Mouse (Mus musculus) hindbrain, postnatal 0 days (tissue): ENCODE measurements around the gene Arhgap32. TPM values are rescaled to one million over a fixed set of nuclear protein-coding genes. Genes with fewer than 3 reads are reported as not detected.

Experiments used
- ATAC-seq: fragments of 200-750 bp; cut with Nextera tagmentation; 2 replicates; pipeline ENCODE4 v1.8.0; 2017; ENCODE audit warnings: mild to moderate bottlenecking, moderate TSS enrichment, moderate library complexity
- DNase-seq: peaks from one replicate; pipeline ENCODE4 v3.0.0-alpha.2; 2015; ENCODE audit warnings: low spot score
- H3K27ac ChIP-seq: fragments of 300-500 bp; sonication (generic); 2 replicates; pipeline ENCODE4 v1.5.1; 2014; ENCODE audit warnings: mild to moderate bottlenecking
- H3K27me3 ChIP-seq: fragments of 300-500 bp; sonication (generic); 2 replicates; pipeline ENCODE4 v1.6.1; 2014; ENCODE audit warnings: low read length, mixed read lengths; ENCODE audit not compliant: insufficient read depth
- H3K36me3 ChIP-seq: fragments of 300-500 bp; sonication (generic); 2 replicates; pipeline ENCODE4 v1.6.1; 2014; ENCODE audit warnings: low read length, mixed read lengths; ENCODE audit not compliant: insufficient read depth
- H3K4me1 ChIP-seq: fragments of 300-500 bp; sonication (generic); 2 replicates; pipeline ENCODE4 v1.6.1; 2014; ENCODE audit warnings: antibody characterized with exemption, low read length, mixed read lengths; ENCODE audit not compliant: insufficient read depth
- H3K4me2 ChIP-seq: fragments of 300-500 bp; sonication (generic); 2 replicates; pipeline ENCODE4 v1.6.1; 2014; ENCODE audit warnings: low read depth, mild to moderate bottlenecking, low read length, moderate library complexity, mixed read lengths
- H3K4me3 ChIP-seq: fragments of 300-500 bp; sonication (generic); 2 replicates; pipeline ENCODE4 v1.5.1; 2014; ENCODE audit warnings: low read length
- H3K9ac ChIP-seq: fragments of 300-500 bp; sonication (generic); replicated peaks from 2 replicates; pipeline ENCODE4 v1.6.1; 2014; ENCODE audit warnings: mild to moderate bottlenecking, low read length, moderate library complexity, mixed read lengths
- H3K9me3 ChIP-seq: fragments of 300-500 bp; sonication (generic); 2 replicates; pipeline ENCODE4 v1.6.1; 2016; ENCODE audit warnings: low read length, mixed read lengths
- CTCF ChIP-seq: IDR thresholded peaks from 2 replicates; pipeline ENCODE4 v1.5.1; 2016; ENCODE audit warnings: antibody characterized with exemption, control low read depth, low read depth
- WGBS: fragments of 180-500 bp; shearing (Covaris S2); extraction: QIAGEN DNeasy Blood & Tissue Kit; methylation state at CpG from one replicate; pipeline ENCODE4 v1.1.7; 2014; 5-methylcytosine and 5-hydroxymethylcytosine counted together
- polyA plus RNA-seq: library from polyadenylated mRNA; unstranded; fragments of >200 nt; fragmentation: Nextera tagmentation; extraction: Ambion mirVana; gene quantifications from 2 replicates; pipeline ENCODE4 v1.2.1, GENCODE M21; 2015
- total RNA-seq: library from RNA; depleted of rRNA; stranded (reverse); fragments of >200 nt; gene quantifications from 2 replicates; pipeline ENCODE4 v1.2.3, GENCODE M21; 2014

Arhgap32 gene
- total and polyA plus RNA-seq, 2 experiments from 2014 or later, result 8.2 to 66.7 TPM

- no peaks in the 10 kb centered on the region for H3K4me1 ChIP-seq
- 67% methylated on average over 2 of the region's 2 CpGs for WGBS
- H3K9ac ChIP-seq, result no peak overlapping the region
Observed at GRCm38 (mm10) chr9:32181170-32181569, 65.2 kb downstream of the Arhgap32 start.

GRCm38 (mm10) chr9:32186489-32186888 lies 70.6 kb downstream of the Arhgap32 start:
- peak; percentile 53 for DNase-seq
- TF ChIP-seq CTCF, result peak; percentile 67

More at GRCm38 (mm10) chr9:32181170-32181569, 65.2 kb downstream of the Arhgap32 start:
- H3K27me3 ChIP-seq, result no peaks in the 10 kb centered on the region
- no peaks in the 10 kb centered on the region for H3K36me3 ChIP-seq
- no peak overlapping the region for H3K27ac ChIP-seq
- TF ChIP-seq CTCF, result no peak
- no peak overlapping the region for H3K4me3 ChIP-seq
- ATAC-seq (no peak), DNase-seq (no peak)
- no peak overlapping the region for H3K4me2 ChIP-seq
- no peaks in the 10 kb centered on the region for H3K9me3 ChIP-seq

GRCm38 (mm10) chr9:32192295-32193073 lies 76.5 kb downstream of the Arhgap32 start:
- Histone ChIP-seq H3K4me1 (no peaks in the 10 kb centered on the region), H3K9me3 (no peaks in the 10 kb centered on the region), H3K4me2 (no peak overlapping the region), H3K4me3 (no peak overlapping the region), H3K27me3 (no peaks in the 10 kb centered on the region), H3K36me3 (no peaks in the 10 kb centered on the region), H3K9ac (no peak overlapping the region), H3K27ac (no peak overlapping the region)
- 31% methylated on average over 5 of the region's 5 CpGs for WGBS
- DNase-seq (no peak), ATAC-seq (no peak)
- no peak for TF ChIP-seq CTCF

More at GRCm38 (mm10) chr9:32186489-32186888, 70.6 kb downstream of the Arhgap32 start:
- WGBS, result 92% methylated on average over 2 of the region's 2 CpGs
- no peak overlapping the region for H3K9ac ChIP-seq
- no peaks in the 10 kb centered on the region for H3K27me3 ChIP-seq
- H3K27ac ChIP-seq, result no peak overlapping the region
- H3K4me3 ChIP-seq, result no peak overlapping the region
- H3K9me3 ChIP-seq, result no peaks in the 10 kb centered on the region
- H3K4me1 ChIP-seq, result no peaks in the 10 kb centered on the region
- H3K4me2 ChIP-seq, result no peak overlapping the region
- no peak for ATAC-seq
- H3K36me3 ChIP-seq, result no peaks in the 10 kb centered on the region

- Histone ChIP-seq H3K4me3 (no peak overlapping the region), H3K4me2 (no peak overlapping the region), H3K27me3 (no peaks in the 10 kb centered on the region), H3K36me3 (no peaks in the 10 kb centered on the region), H3K9me3 (no peaks in the 10 kb centered on the region), H3K9ac (no peak overlapping the region), H3K27ac (no peak overlapping the region), H3K4me1 (no peaks in the 10 kb centered on the region)
- WGBS, result 53% methylated on average over 7 of the region's 7 CpGs
- DNase-seq (no peak), ATAC-seq (no peak)
- no peak for TF ChIP-seq CTCF
Observed at GRCm38 (mm10) chr9:32204450-32204990, 88.6 kb downstream of the Arhgap32 start.

GRCm38 (mm10) chr9:32207133-32207532 lies 91.2 kb downstream of the Arhgap32 start:
- no peak overlapping the region for H3K4me2 ChIP-seq
- H3K4me3 ChIP-seq, result no peak overlapping the region
- ATAC-seq (no peak), DNase-seq (no peak)
- no peaks in the 10 kb centered on the region for H3K9me3 ChIP-seq
- no peak for TF ChIP-seq CTCF
- H3K4me1 ChIP-seq, result no peaks in the 10 kb centered on the region
- 89% methylated on average over 8 of the region's 8 CpGs for WGBS
- H3K36me3 ChIP-seq, result no peaks in the 10 kb centered on the region
- H3K27me3 ChIP-seq, result no peaks in the 10 kb centered on the region
- H3K9ac ChIP-seq, result no peak overlapping the region
- no peak overlapping the region for H3K27ac ChIP-seq

- WGBS, result 80% methylated on average over 5 of the region's 5 CpGs
- Histone ChIP-seq H3K4me2 (no peak overlapping the region), H3K36me3 (no peaks in the 10 kb centered on the region), H3K9me3 (no peaks in the 10 kb centered on the region), H3K27me3 (no peaks in the 10 kb centered on the region), H3K27ac (no peak overlapping the region), H3K4me3 (no peak overlapping the region), H3K4me1 (no peaks in the 10 kb centered on the region), H3K9ac (no peak overlapping the region)
- DNase-seq (no peak), ATAC-seq (no peak)
- no peak for TF ChIP-seq CTCF
Observed at GRCm38 (mm10) chr9:32208071-32208470, 92.1 kb downstream of the Arhgap32 start.
